Mouse (Mus musculus) heart, adult 8-10 months (tissue): ENCODE results near the gene Bola1. TPM values are rescaled to one million over a fixed set of nuclear protein-coding genes. Genes with fewer than 3 reads are reported as not detected.
"Not testable (repeated sequence)": the region's sequence is repeated elsewhere in the genome, so short reads cannot be mapped to it uniquely, and the experiment has no call there.

Source experiments
- DNase-seq: peaks from one replicate; pipeline ENCODE4 v3.0.0; 2022; ENCODE audit warnings: low spot score
- total RNA-seq, 4 experiments: library from RNA; stranded (reverse); gene quantifications; 2 replicates each; pipeline ENCODE4 v1.2.4; 2022

The Bola1 gene
- total RNA-seq, 4 experiments from 2014 or later = 24.1 to 35.6 (median 29.8) TPM

GRCm38 (mm10) chr3:96226695-96227648 is 7.5 kb upstream of the Bola1 start:
- DNase-seq = peak; percentile 47

- DNase-seq = no peak
Measured at GRCm38 (mm10) chr3:96225421-96225820, 5.9 kb upstream of the Bola1 start.

GRCm38 (mm10) chr3:96222774-96223173 is 3.3 kb upstream of the Bola1 start:
- no peak for DNase-seq

GRCm38 (mm10) chr3:96221640-96222038 is 2.1 kb upstream of the Bola1 start:
- DNase-seq = no peak

- peak; percentile 96 for DNase-seq
Measured at GRCm38 (mm10) chr3:96220765-96221639, 1.5 kb upstream of the Bola1 start, which contains the start of the genes Hist2h2ac and Hist2h2be. Gene Hist2h2ac, minus strand, starts transcription at chr3:96220880. Gene Hist2h2be, plus strand, starts transcription at chr3:96221119.

- DNase-seq = not testable (repeated sequence)
Measured at GRCm38 (mm10) chr3:96220131-96220764, 739 bp upstream of the Bola1 start.

- DNase-seq = no peak
Measured at GRCm38 (mm10) chr3:96219191-96219641, 293 bp downstream of the Bola1 start.

- no peak for DNase-seq
Measured at GRCm38 (mm10) chr3:96209242-96209641, 10.3 kb downstream of the Bola1 start.

GRCm38 (mm10) chr3:96207819-96208218 is 11.7 kb downstream of the Bola1 start:
- no peak for DNase-seq

- DNase-seq = no peak
Measured at GRCm38 (mm10) chr3:96199731-96200130, 19.8 kb downstream of the Bola1 start.

- DNase-seq = not testable (repeated sequence)
Measured at GRCm38 (mm10) chr3:96198601-96199251, 20.8 kb downstream of the Bola1 start.

GRCm38 (mm10) chr3:96198181-96198580 is 21.3 kb downstream of the Bola1 start:
- no peak for DNase-seq

- peak; percentile 91 for DNase-seq
Measured at GRCm38 (mm10) chr3:96197129-96197749, 22.3 kb downstream of the Bola1 start.

- no peak for DNase-seq
Measured at GRCm38 (mm10) chr3:96196437-96197128, 22.9 kb downstream of the Bola1 start.

GRCm38 (mm10) chr3:96195616-96196313 is 23.7 kb downstream of the Bola1 start:
- no peak for DNase-seq

GRCm38 (mm10) chr3:96194966-96195365 is 24.5 kb downstream of the Bola1 start:
- DNase-seq = no peak

GRCm38 (mm10) chr3:96192977-96193376 is 26.5 kb downstream of the Bola1 start:
- DNase-seq = no peak

GRCm38 (mm10) chr3:96182382-96182776 is 37.1 kb downstream of the Bola1 start:
- no peak for DNase-seq
